12 mouse cellular contexts compared by ENCODE assay signal in genomic region chr5:54578519-54578918, GRCm38 (mm10).
"Had no signal": no experiment of that assay in that cellular context is flagged by ENCODE, and none has a peak within 500 bp of the region (broad histone marks: within the 10 kb centered on the region; RNA-seq: fewer than 3 reads in every experiment).

No protein-coding gene starts in this region.

- H3K27ac ChIP-seq: limb, embryonic 13.5 days; liver, embryonic 14.5 days; midbrain, embryonic 10.5 days; midbrain, embryonic 15.5 days; neural tube, embryonic 13.5 days; stomach, postnatal 0 days had no signal

- H3K9ac ChIP-seq: limb, embryonic 13.5 days; liver, embryonic 14.5 days; midbrain, embryonic 15.5 days; neural tube, embryonic 13.5 days had no signal

- DNase-seq: kidney, postnatal 14 days; left cerebral cortex, postnatal 4 days; lung, adult 18-20 months; lung, postnatal 36 days; right cerebral cortex, postnatal 25 days; thymus, postnatal 4 days had no signal

- ATAC-seq: midbrain, embryonic 15.5 days had no signal

- H3K36me3 ChIP-seq: limb, embryonic 13.5 days; midbrain, embryonic 10.5 days; midbrain, embryonic 15.5 days; neural tube, embryonic 13.5 days had no signal

- H3K9me3 ChIP-seq: limb, embryonic 13.5 days; midbrain, embryonic 10.5 days; midbrain, embryonic 15.5 days had no signal

- H3K4me3 ChIP-seq: limb, embryonic 13.5 days; midbrain, embryonic 10.5 days; midbrain, embryonic 15.5 days; neural tube, embryonic 13.5 days had no signal

- H3K4me2 ChIP-seq: limb, embryonic 13.5 days; midbrain, embryonic 15.5 days; neural tube, embryonic 13.5 days had no signal

- H3K4me1 ChIP-seq: limb, embryonic 13.5 days; midbrain, embryonic 10.5 days; midbrain, embryonic 15.5 days; neural tube, embryonic 13.5 days had no signal

- H3K27me3 ChIP-seq: limb, embryonic 13.5 days; midbrain, embryonic 15.5 days; neural tube, embryonic 13.5 days had no signal
